Mouse (Mus musculus) C2C12 (cell line): ENCODE measurements around the gene Adam22. TPM values are rescaled to one million over a fixed set of nuclear protein-coding genes. Genes with fewer than 3 reads are reported as not detected.

Experiments used
- H3K27me3 ChIP-seq: one replicate; pipeline ENCODE4 v1.6.1; 2011; ENCODE audit not compliant: control insufficient read depth, insufficient read depth, insufficient read length
- H3K36me3 ChIP-seq: one replicate; pipeline ENCODE4 v1.6.1; 2011; ENCODE audit not compliant: control insufficient read depth, insufficient read depth
- H3K4me3 ChIP-seq: one replicate; pipeline ENCODE4 v1.5.1; 2011; ENCODE audit warnings: mild to moderate bottlenecking, control low read depth; ENCODE audit not compliant: poor library complexity, insufficient read depth, severe bottlenecking
- H3K79me2 ChIP-seq: one replicate; pipeline ENCODE4 v1.6.1; 2011; ENCODE audit not compliant: control insufficient read depth, insufficient read depth
- H3K79me3 ChIP-seq: one replicate; pipeline ENCODE4 v1.6.1; 2011; ENCODE audit warnings: low read depth, control low read depth
- H3ac ChIP-seq: one replicate; pipeline ENCODE3; 2011; ENCODE audit warnings: low read depth; ENCODE audit not compliant: control insufficient read depth, insufficient read length
- CEBPB ChIP-seq: IDR thresholded peaks from one replicate; pipeline ENCODE4 v1.6.1; 2011; ENCODE audit warnings: low read depth, mild to moderate bottlenecking, control low read depth, moderate library complexity
- CTCF ChIP-seq: IDR thresholded peaks from one replicate; pipeline ENCODE4 v1.5.1; 2011; ENCODE audit not compliant: control insufficient read depth, insufficient read depth, insufficient read length
- FOSL1 ChIP-seq: IDR thresholded peaks from one replicate; pipeline ENCODE4 v1.8.0; 2011; ENCODE audit warnings: mild to moderate bottlenecking, low read length; ENCODE audit not compliant: poor library complexity, insufficient read depth, severe bottlenecking
- MAX ChIP-seq: IDR thresholded peaks from one replicate; pipeline ENCODE4 v1.6.1; 2011; ENCODE audit warnings: mild to moderate bottlenecking, control low read depth
- MYOD1 ChIP-seq: IDR thresholded peaks from one replicate; pipeline ENCODE4 v1.6.1; 2011; ENCODE audit warnings: low read depth; ENCODE audit not compliant: control insufficient read depth, insufficient read length
- MYOG ChIP-seq: IDR thresholded peaks from one replicate; pipeline ENCODE4 v1.6.1; 2011; ENCODE audit not compliant: control insufficient read depth, insufficient read length; ENCODE audit errors: extremely low read depth
- USF1 ChIP-seq: IDR thresholded peaks from one replicate; pipeline ENCODE4 v1.6.1; 2011; ENCODE audit warnings: low read depth, mild to moderate bottlenecking, control low read depth, moderate library complexity
- polyA plus RNA-seq: library from polyadenylated mRNA; unstranded; fragments of >200 nt; fragmentation: generic; extraction: Trizol; gene quantifications from one replicate; pipeline ENCODE4 v1.2.1, GENCODE M21; 2012; ENCODE audit warnings: missing spikeins

The Adam22 gene
- polyA plus RNA-seq, 1 experiment, result 0.07 TPM

- Histone ChIP-seq H3ac (no peak overlapping the region), H3K27me3 (peaks cover 4% of the 10 kb centered on the region), H3K79me3 (no peaks in the 10 kb centered on the region), H3K36me3 (no peaks in the 10 kb centered on the region), H3K4me3 (no peak overlapping the region), H3K79me2 (no peaks in the 10 kb centered on the region)
- TF ChIP-seq CTCF (no peak), MYOG (no peak), MAX (no peak), CEBPB (no peak), MYOD1 (no peak), USF1 (no peak), FOSL1 (no peak)
Observed at GRCm38 (mm10) chr5:8094921-8095320, 273.0 kb downstream of the Adam22 start.

- H3ac ChIP-seq, result no peak overlapping the region
- TF ChIP-seq FOSL1 (no peak), MAX (no peak), USF1 (no peak), MYOD1 (no peak), CEBPB (no peak)
- H3K4me3 ChIP-seq, result no peak overlapping the region
- no peaks in the 10 kb centered on the region for H3K36me3 ChIP-seq
- no peaks in the 10 kb centered on the region for H3K27me3 ChIP-seq
- no peaks in the 10 kb centered on the region for H3K79me3 ChIP-seq
- H3K79me2 ChIP-seq, result no peaks in the 10 kb centered on the region
Observed at GRCm38 (mm10) chr5:8088147-8088546, 279.8 kb downstream of the Adam22 start.

GRCm38 (mm10) chr5:8085661-8086060 lies 282.3 kb downstream of the Adam22 start:
- no peaks in the 10 kb centered on the region for H3K79me3 ChIP-seq
- H3K79me2 ChIP-seq, result no peaks in the 10 kb centered on the region
- H3K36me3 ChIP-seq, result no peaks in the 10 kb centered on the region
- H3K27me3 ChIP-seq, result no peaks in the 10 kb centered on the region
- H3K4me3 ChIP-seq, result no peak overlapping the region
- H3ac ChIP-seq, result no peak overlapping the region
- TF ChIP-seq MAX, result no peak
- TF ChIP-seq USF1, result no peak
- TF ChIP-seq CEBPB, result no peak
- no peak for TF ChIP-seq CTCF
- no peak for TF ChIP-seq MYOD1
- no peak for TF ChIP-seq FOSL1
- TF ChIP-seq MYOG, result no peak

GRCm38 (mm10) chr5:8082800-8083509 lies 285.0 kb downstream of the Adam22 start:
- Histone ChIP-seq H3K4me3 (no peak overlapping the region), H3K79me3 (no peaks in the 10 kb centered on the region), H3K79me2 (no peaks in the 10 kb centered on the region), H3K36me3 (no peaks in the 10 kb centered on the region), H3ac (no peak overlapping the region), H3K27me3 (no peaks in the 10 kb centered on the region)
- TF ChIP-seq MAX, result no peak

GRCm38 (mm10) chr5:8077481-8077880 lies 290.5 kb downstream of the Adam22 start:
- Histone ChIP-seq H3K79me2 (no peaks in the 10 kb centered on the region), H3K36me3 (peaks cover 2% of the 10 kb centered on the region), H3K4me3 (no peak overlapping the region), H3K27me3 (no peaks in the 10 kb centered on the region), H3ac (no peak overlapping the region), H3K79me3 (no peaks in the 10 kb centered on the region)
- TF ChIP-seq CEBPB, result no peak
- no peak for TF ChIP-seq MAX
- no peak for TF ChIP-seq MYOD1
- no peak for TF ChIP-seq CTCF
- TF ChIP-seq USF1, result no peak
- TF ChIP-seq FOSL1, result no peak
- TF ChIP-seq MYOG, result no peak

GRCm38 (mm10) chr5:8073901-8074561 lies 293.9 kb downstream of the Adam22 start:
- no peaks in the 10 kb centered on the region for H3K79me3 ChIP-seq

More at GRCm38 (mm10) chr5:8073901-8074561, 293.9 kb downstream of the Adam22 start:
- H3K36me3 ChIP-seq, result peaks cover 23% of the 10 kb centered on the region
- no peak overlapping the region for H3ac ChIP-seq
- TF ChIP-seq USF1 (no peak), CEBPB (no peak), FOSL1 (no peak)
- no peaks in the 10 kb centered on the region for H3K79me2 ChIP-seq
- no peak overlapping the region for H3K4me3 ChIP-seq
- H3K27me3 ChIP-seq, result no peaks in the 10 kb centered on the region
